Mouse (Mus musculus): ENCODE results near the gene Nop56.

DNA sequence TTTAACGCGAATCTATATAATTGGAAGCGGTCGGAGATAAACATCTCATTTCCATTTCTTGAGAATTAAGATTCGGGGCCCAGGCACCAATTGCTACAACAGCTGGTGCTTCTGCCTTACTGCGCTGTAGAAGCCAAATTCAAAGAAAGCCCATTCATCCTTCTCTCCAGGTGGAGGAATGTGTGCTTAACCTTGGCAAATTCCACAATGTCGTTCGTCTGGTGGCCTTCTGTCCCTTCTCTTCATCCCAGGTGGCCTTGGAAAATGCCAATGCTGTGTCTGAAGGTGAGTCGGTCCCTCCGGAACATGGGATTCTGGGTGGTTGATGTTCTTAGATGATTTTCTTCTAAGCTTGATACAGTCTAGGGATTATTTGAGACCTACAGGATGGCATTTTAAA is 632 bp downstream of the Nop56 start:
- TF ChIP-seq ZKSCAN1 (IDR thresholded peaks at IDR 0.05; ENCODE audit: borderline replicate concordance, low read depth, low read length) = no peak
- TF ChIP-seq RCOR1 (conservative IDR thresholded peaks at IDR 0.05; ENCODE audit: low read depth, low read length) = no peak
- no peak for TF ChIP-seq CTCF (conservative IDR thresholded peaks at IDR 0.05 in 1 of 2, IDR thresholded peaks at IDR 0.05 in 1 of 2; ENCODE audit: low read depth in 2 of 2, low read length in 2 of 2)
- no peak for TF ChIP-seq JUN (IDR thresholded peaks at IDR 0.05; ENCODE audit: insufficient read depth, low read depth, low read length)
- no peak for TF ChIP-seq USF1 (IDR thresholded peaks at IDR 0.05; ENCODE audit: low read depth, low read length)
- TF ChIP-seq TCF12 (IDR thresholded peaks at IDR 0.05; ENCODE audit: low read depth, low read length) = no peak
- no peak for TF ChIP-seq GABPA (IDR thresholded peaks at IDR 0.05; ENCODE audit: insufficient replicate concordance, low read depth, low read length)
- TF ChIP-seq MAX (IDR thresholded peaks at IDR 0.05; ENCODE audit: low read length) = no peak
- no peak for TF ChIP-seq TBP (conservative IDR thresholded peaks at IDR 0.05; ENCODE audit: low read depth, low read length)
- no peak for TF ChIP-seq POLR2A (IDR thresholded peaks at IDR 0.05; ENCODE audit: low read depth, low read length)
- TF ChIP-seq USF2 (conservative IDR thresholded peaks at IDR 0.05; ENCODE audit: low read depth, low read length) = no peak
